In genomic region chr6:121106711-121107405, GRCm38 (mm10) we compare ENCODE assay signal across 17 mouse cellular contexts. TPM values are rescaled to one million over a fixed set of nuclear protein-coding genes. Genes with fewer than 3 reads are reported as not detected.
DNase-seq lines count a peak whose midpoint lies in the region; ATAC-seq and TF ChIP-seq lines count a peak whose summit lies in the region.
"Had no signal": no experiment of that assay in that cellular context is flagged by ENCODE, and none has a peak within 500 bp of the region (broad histone marks: within the 10 kb centered on the region; RNA-seq: fewer than 3 reads in every experiment).

No protein-coding gene starts in this region.

- peaks cover 60% of the 10 kb centered on the region for H3K36me3 ChIP-seq in erythroblast, embryonic 14.5 days (ENCODE audit: control insufficient read depth)
- no peaks in the 10 kb centered on the region; the same call in 1 of the 2 replicates for H3K36me3 ChIP-seq in liver, adult 2 months (ENCODE audit: control insufficient read depth, insufficient read depth, low read length)
- H3K36me3 ChIP-seq in liver, embryonic 11.5 days (ENCODE audit: control insufficient read depth, insufficient read depth, low read length): peaks cover 13% of the 10 kb centered on the region

- no peak for ATAC-seq in erythroblast, adult 5-6 weeks (replicated peaks; ENCODE audit: low FRiP score, poor library complexity, severe bottlenecking)
- no peak for ATAC-seq in liver, embryonic 11.5 days (replicated peaks; ENCODE audit: low FRiP score)
- ATAC-seq: hindbrain, postnatal 0 days had no signal

- H3K4me3 ChIP-seq in erythroblast, embryonic 14.5 days (replicated peaks): peak overlapping the region; percentile 99
- H3K4me3 ChIP-seq in liver, adult 2 months (ENCODE audit: insufficient read depth, low read depth, low read length): no peak overlapping the region
- H3K4me3 ChIP-seq in liver, embryonic 11.5 days (ENCODE audit: low read depth, low read length): no peak overlapping the region
- H3K4me3 ChIP-seq: embryonic facial prominence, embryonic 10.5 days; myocyte; stomach, embryonic 15.5 days had no signal

- peaks cover 89% of the 10 kb centered on the region for H3K4me1 ChIP-seq in erythroblast, embryonic 14.5 days (ENCODE audit: control insufficient read depth)
- H3K4me1 ChIP-seq in liver, adult 2 months (ENCODE audit: control insufficient read depth, insufficient read depth, low read length): peaks cover 10% of the 10 kb centered on the region
- peaks cover 61% of the 10 kb centered on the region for H3K4me1 ChIP-seq in liver, embryonic 11.5 days (replicated peaks; ENCODE audit: control insufficient read depth, insufficient read depth, low read length)

- peak; percentile 82 for DNase-seq in liver, adult 2 months (ENCODE audit: extremely low read depth, low read depth, low spot score)
- DNase-seq in liver, embryonic 11.5 days (ENCODE audit: low spot score): no peak
- DNase-seq in cerebellum, postnatal 25 days: peak; percentile 67 to 77
- DNase-seq in kidney, postnatal 25 days: peak; percentile 71 to 84
- DNase-seq in right cerebral cortex, postnatal 14 days: no peak
- no peak for DNase-seq in retina, embryonic 14.5 days (ENCODE audit: low spot score)
- DNase-seq: adrenal gland, postnatal 14 days; heart, postnatal 14 days; liver, embryonic 13.5 days; right cerebral cortex, postnatal 4 days had no signal

- 57% methylated on average over 16 of the region's 16 CpGs for WGBS in liver, adult 2 months
- WGBS in liver, embryonic 11.5 days: 88% methylated on average over 16 of the region's 16 CpGs

- peaks cover 52% of the 10 kb centered on the region for H3K79me2 ChIP-seq in liver, adult 2 months (ENCODE audit: control insufficient read depth, insufficient read depth, low read length)

- H3K27me3 ChIP-seq in erythroblast, embryonic 14.5 days (ENCODE audit: control insufficient read depth): no peaks in the 10 kb centered on the region
- no peaks in the 10 kb centered on the region for H3K27me3 ChIP-seq in liver, adult 2 months (ENCODE audit: control insufficient read depth, insufficient read depth, low read length)
- H3K27me3 ChIP-seq in liver, embryonic 11.5 days (replicated peaks; ENCODE audit: control insufficient read depth, insufficient read depth, low read length): no peaks in the 10 kb centered on the region
- H3K27me3 ChIP-seq: liver, embryonic 13.5 days; stomach, embryonic 15.5 days had no signal

- TF ChIP-seq POLR2A in liver, adult 2 months (IDR thresholded peaks at IDR 0.05; ENCODE audit: extremely low read depth, insufficient read depth, low read length): no peak

- H3K9me3 ChIP-seq in erythroblast, embryonic 14.5 days (ENCODE audit: control insufficient read depth, low read length): no peaks in the 10 kb centered on the region
- no peaks in the 10 kb centered on the region for H3K9me3 ChIP-seq in liver, embryonic 11.5 days (ENCODE audit: control insufficient read depth, low read length)
- H3K9me3 ChIP-seq: embryonic facial prominence, embryonic 10.5 days; liver, embryonic 13.5 days; stomach, embryonic 15.5 days had no signal

- H3K4me2 ChIP-seq in liver, embryonic 11.5 days: no peak overlapping the region
- H3K4me2 ChIP-seq: midbrain, embryonic 11.5 days; stomach, embryonic 15.5 days had no signal

- no peak for TF ChIP-seq CTCF in liver, adult 2 months (IDR thresholded peaks at IDR 0.05; ENCODE audit: low read depth, low read length)

- no peak overlapping the region for H3K27ac ChIP-seq in liver, adult 2 months (replicated peaks; ENCODE audit: insufficient read depth, low read depth, low read length)
- no peak overlapping the region for H3K27ac ChIP-seq in liver, embryonic 11.5 days (ENCODE audit: low read depth, low read length)
- H3K27ac ChIP-seq: embryonic facial prominence, embryonic 10.5 days; hindbrain, postnatal 0 days; stomach, embryonic 15.5 days had no signal

- H3K9ac ChIP-seq in liver, adult 2 months (ENCODE audit: low read depth, low read length): no peak overlapping the region
- H3K9ac ChIP-seq in liver, embryonic 11.5 days (ENCODE audit: low read depth, low read length): no peak overlapping the region
- H3K9ac ChIP-seq: liver, embryonic 13.5 days; stomach, embryonic 15.5 days had no signal

RNA-seq across cellular contexts. Expression of gene Mical3, which starts 23.9 kb away (rescaled TPM):
- 9.7 and 11.0 TPM in 2 replicates for polyA plus RNA-seq in erythroblast, embryonic 14.5 days (2012)
- 99.0 and 127 TPM in 2 replicates for total RNA-seq in erythroblast, adult 5-6 weeks (2015; ENCODE audit: low replicate concordance)
- total RNA-seq in erythroblast, adult 5-6 weeks (2017; ENCODE audit: low replicate concordance): 133 and 258 TPM in 2 replicates
- 5.8 and 9.0 TPM in 2 replicates for total RNA-seq in liver, adult 2 months (2014; rRNA removed)
- polyA plus RNA-seq in liver, adult 2 months (2012; rRNA removed): 7.9 and 8.8 TPM in 2 replicates
- polyA plus RNA-seq in liver, embryonic 11.5 days (2014; fragmentation: Nextera tagmentation; extraction: Ambion mirVana): 16.6 and 20.2 TPM in 2 replicates

Comparison
In these comparisons a context has a peak if more than half of its experiments do, and no peak if none do; other contexts are left out.
1. DNase-seq: peak in liver, adult 2 months (single experiment), cerebellum, postnatal 25 days (2 of 2) and kidney, postnatal 25 days (2 of 2); none in liver, embryonic 11.5 days (single experiment), right cerebral cortex, postnatal 14 days (single experiment) and retina, embryonic 14.5 days (single experiment).